8 mouse cellular contexts compared by ENCODE assay signal in genomic region chr12:70812176-70812575, GRCm38 (mm10). TPM values are rescaled to one million over a fixed set of nuclear protein-coding genes. Genes with fewer than 3 reads are reported as not detected.
DNase-seq lines count a peak whose midpoint lies in the region; TF ChIP-seq lines count a peak whose summit lies in the region.
"Had no signal": no experiment of that assay in that cellular context is flagged by ENCODE, and none has a peak within 500 bp of the region (broad histone marks: within the 10 kb centered on the region; RNA-seq: fewer than 3 reads in every experiment).

No protein-coding gene starts in this region.

- no peaks in the 10 kb centered on the region for H3K36me3 ChIP-seq in heart, embryonic 10.5 days

- TF ChIP-seq POLR2A in lung, adult 2 months (IDR thresholded peaks at IDR 0.05; ENCODE audit: borderline replicate concordance, extremely low read depth, low read depth, low read length) = no peak

- no peak overlapping the region for H3K4me3 ChIP-seq in lung, adult 2 months (replicated peaks; ENCODE audit: extremely low read depth, low read depth, low read length)
- H3K4me3 ChIP-seq in heart, embryonic 10.5 days = no peak overlapping the region
- H3K4me3 ChIP-seq: myocyte had no signal

- H3K4me1 ChIP-seq in lung, adult 2 months (ENCODE audit: control insufficient read depth, insufficient read depth, low read length) = peaks cover 5% of the 10 kb centered on the region
- H3K4me1 ChIP-seq in heart, embryonic 10.5 days = peaks cover 22% of the 10 kb centered on the region

- peak overlapping the region; percentile 74 for H3K27ac ChIP-seq in heart, embryonic 10.5 days

- H3K27me3 ChIP-seq in heart, embryonic 10.5 days (ENCODE audit: insufficient read depth, poor library complexity, severe bottlenecking) = no peaks in the 10 kb centered on the region

- DNase-seq in lung, adult 18-20 months = peak; percentile 45 to 64
- no peak for DNase-seq in lung, adult 2 months
- no peak for DNase-seq in heart, embryonic 10.5 days (ENCODE audit: low spot score)
- peak; percentile 19 to 34 for DNase-seq in kidney, postnatal 36 days
- DNase-seq in T-cell, adult 2 months (ENCODE audit: low spot score) = no peak
- no peak for DNase-seq in ovary, postnatal 36 days (ENCODE audit: low spot score)
- DNase-seq in frontal cortex, postnatal 14 days (ENCODE audit: low spot score in 2 of 2) = no peak

- H3K9me3 ChIP-seq in heart, embryonic 10.5 days = no peaks in the 10 kb centered on the region

- 28% methylated on average over 6 of the region's 6 CpGs for WGBS in lung, adult 2 months
- WGBS in heart, embryonic 10.5 days = 41% methylated on average over 6 of the region's 6 CpGs

- TF ChIP-seq CTCF in lung, adult 2 months (IDR thresholded peaks at IDR 0.05; ENCODE audit: insufficient read depth, low read length) = no peak

RNA-seq across cellular contexts. Expression of gene Frmd6, which starts 13.1 kb away (rescaled TPM):
- 29.1 and 32.6 TPM in 2 replicates for polyA plus RNA-seq in lung, adult 2 months (2012; rRNA removed)
- 20.1 and 20.4 TPM in 2 replicates for polyA plus RNA-seq in heart, embryonic 10.5 days (2016; fragmentation: Nextera tagmentation; extraction: Ambion mirVana)

Comparison
In these comparisons a context has a peak if more than half of its experiments do, and no peak if none do; other contexts are left out.
1. DNase-seq: peak in lung, adult 18-20 months (2 of 2) and kidney, postnatal 36 days (2 of 2); none in lung, adult 2 months (single experiment), heart, embryonic 10.5 days (single experiment), T-cell, adult 2 months (single experiment), ovary, postnatal 36 days (single experiment) and frontal cortex, postnatal 14 days (0 of 2).